Mouse (Mus musculus): ENCODE data around the gene Nbeal2.
"Not testable (repeated sequence)": the region's sequence is repeated elsewhere in the genome, so short reads cannot be mapped to it uniquely, and the experiment has no call there.

The Nbeal2 gene

GRCm38 (mm10) chr9:110653655-110654461 lies at the start of gene Nbeal2:
Gene Nbeal2 (minus strand): TSS chr9:110654161.
- peak; percentile 97 for DNase-seq (ENCODE audit: low spot score in 2 of 2)

- peak in 1 of 2 experiments; percentile 29 for DNase-seq (ENCODE audit: low spot score in 2 of 2)
Observed at GRCm38 (mm10) chr9:110702848-110703247, 48.9 kb upstream of the Nbeal2 start.

GRCm38 (mm10) chr9:110701114-110702032 lies 47.4 kb upstream of the Nbeal2 start:
- DNase-seq (ENCODE audit: low spot score in 2 of 2): no peak

GRCm38 (mm10) chr9:110699574-110699973 lies 45.6 kb upstream of the Nbeal2 start:
- no peak for DNase-seq (ENCODE audit: low spot score in 2 of 2)

- no peak for DNase-seq (ENCODE audit: low spot score in 2 of 2)
Observed at GRCm38 (mm10) chr9:110697465-110697864, 43.5 kb upstream of the Nbeal2 start.

GRCm38 (mm10) chr9:110696427-110696826 lies 42.5 kb upstream of the Nbeal2 start:
- no peak for DNase-seq (ENCODE audit: low spot score in 2 of 2)

GRCm38 (mm10) chr9:110695165-110695755 lies 41.3 kb upstream of the Nbeal2 start:
- no peak for DNase-seq (ENCODE audit: low spot score in 2 of 2)

GRCm38 (mm10) chr9:110689261-110689779 lies 35.4 kb upstream of the Nbeal2 start:
- DNase-seq (ENCODE audit: low spot score in 2 of 2): no peak

GRCm38 (mm10) chr9:110687846-110688245 lies 33.9 kb upstream of the Nbeal2 start:
- no peak for DNase-seq (ENCODE audit: low spot score in 2 of 2)

- DNase-seq (ENCODE audit: low spot score in 2 of 2): no peak
Observed at GRCm38 (mm10) chr9:110687061-110687460, 33.1 kb upstream of the Nbeal2 start.

- DNase-seq (ENCODE audit: low spot score in 2 of 2): no peak
Observed at GRCm38 (mm10) chr9:110686472-110686871, 32.5 kb upstream of the Nbeal2 start.

GRCm38 (mm10) chr9:110685591-110685990 lies 31.6 kb upstream of the Nbeal2 start:
- no peak for DNase-seq (ENCODE audit: low spot score in 2 of 2)

GRCm38 (mm10) chr9:110685187-110685586 lies 31.2 kb upstream of the Nbeal2 start:
- no peak for DNase-seq (ENCODE audit: low spot score in 2 of 2)

GRCm38 (mm10) chr9:110684100-110684831 lies 30.3 kb upstream of the Nbeal2 start:
- peak; percentile 66 to 75 for DNase-seq (ENCODE audit: low spot score in 2 of 2)

GRCm38 (mm10) chr9:110683574-110684099 lies 29.7 kb upstream of the Nbeal2 start:
- DNase-seq (ENCODE audit: low spot score in 2 of 2): no peak

GRCm38 (mm10) chr9:110682697-110683096 lies 28.7 kb upstream of the Nbeal2 start:
- not testable (repeated sequence) for DNase-seq (ENCODE audit: low spot score in 2 of 2)

- DNase-seq (ENCODE audit: low spot score in 2 of 2): no peak
Observed at GRCm38 (mm10) chr9:110682255-110682654, 28.3 kb upstream of the Nbeal2 start.

GRCm38 (mm10) chr9:110681817-110682216 lies 27.9 kb upstream of the Nbeal2 start:
- no peak for DNase-seq (ENCODE audit: low spot score in 2 of 2)

GRCm38 (mm10) chr9:110680736-110681507 lies 27.0 kb upstream of the Nbeal2 start:
- no peak for DNase-seq (ENCODE audit: low spot score in 2 of 2)

GRCm38 (mm10) chr9:110678886-110679285 lies 24.9 kb upstream of the Nbeal2 start:
- no peak for DNase-seq (ENCODE audit: low spot score in 2 of 2)

All from heart, adult 9 months (tissue).